Mouse (Mus musculus): Measurements from ENCODE around the gene Kdf1. TPM values are rescaled to one million over a fixed set of nuclear protein-coding genes. Genes with fewer than 3 reads are reported as not detected.

Kdf1 gene
- 6.9 and 7.7 TPM in 2 replicates for polyA plus RNA-seq (2012; rRNA removed)

GRCm38 (mm10) chr4:133518601-133519368, at the start of gene Kdf1:
Kdf1 (plus strand) TSS chr4:133518963.
- Histone ChIP-seq H3K27ac (ENCODE audit: control insufficient read depth, insufficient read depth, low read length) (no peak within 1 kb of the TSS), H3K36me3 (ENCODE audit: control insufficient read depth, insufficient read depth, low read length) (no peaks in the 10 kb centered on the region), H3K4me3 (ENCODE audit: control insufficient read depth, insufficient read depth, low read length) (peak within 1 kb of the TSS; percentile 14), H3K27me3 (ENCODE audit: control insufficient read depth, insufficient read depth, low read length) (peaks cover 10% of the 10 kb centered on the region), H3K4me1 (replicated peaks; ENCODE audit: control insufficient read depth, insufficient read depth, low read length) (no peaks in the 10 kb centered on the region; the same call in 1 of the 2 replicates)
- TF ChIP-seq CTCF (IDR thresholded peaks at IDR 0.05; ENCODE audit: borderline replicate concordance, control insufficient read depth, extremely low read depth, insufficient read depth, low read length, poor library complexity), result no peak
- TF ChIP-seq POLR2A (IDR thresholded peaks at IDR 0.05; ENCODE audit: control insufficient read depth, extremely low read depth, insufficient read depth, low read length, poor library complexity), result no peak
- no peak for DNase-seq
- 11% methylated on average over 68 of the region's 69 CpGs for WGBS

DNA sequence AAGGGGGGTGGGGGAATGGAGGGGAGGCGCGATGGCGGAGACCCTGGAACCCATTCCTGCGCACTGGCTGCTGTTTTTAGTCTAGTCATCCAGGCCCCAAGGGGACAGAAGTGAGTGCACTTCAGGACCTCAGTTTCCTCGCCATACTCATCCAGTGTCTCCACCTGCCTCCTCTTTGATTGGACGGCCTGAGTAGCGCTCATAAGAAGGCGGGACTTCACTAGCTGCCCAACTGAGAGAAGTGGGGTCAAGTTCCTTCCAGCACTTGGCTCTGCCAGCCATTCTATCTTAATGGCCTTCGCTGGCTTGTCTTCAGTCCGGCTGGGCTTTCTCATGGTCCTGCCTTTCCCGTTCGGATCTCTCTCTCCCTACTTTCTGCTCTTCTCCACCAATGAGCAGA, 49.6 kb upstream of the Kdf1 start:
- DNase-seq, result no peak
- no peak overlapping the region for H3K4me3 ChIP-seq (ENCODE audit: control insufficient read depth, insufficient read depth, low read length)

DNA sequence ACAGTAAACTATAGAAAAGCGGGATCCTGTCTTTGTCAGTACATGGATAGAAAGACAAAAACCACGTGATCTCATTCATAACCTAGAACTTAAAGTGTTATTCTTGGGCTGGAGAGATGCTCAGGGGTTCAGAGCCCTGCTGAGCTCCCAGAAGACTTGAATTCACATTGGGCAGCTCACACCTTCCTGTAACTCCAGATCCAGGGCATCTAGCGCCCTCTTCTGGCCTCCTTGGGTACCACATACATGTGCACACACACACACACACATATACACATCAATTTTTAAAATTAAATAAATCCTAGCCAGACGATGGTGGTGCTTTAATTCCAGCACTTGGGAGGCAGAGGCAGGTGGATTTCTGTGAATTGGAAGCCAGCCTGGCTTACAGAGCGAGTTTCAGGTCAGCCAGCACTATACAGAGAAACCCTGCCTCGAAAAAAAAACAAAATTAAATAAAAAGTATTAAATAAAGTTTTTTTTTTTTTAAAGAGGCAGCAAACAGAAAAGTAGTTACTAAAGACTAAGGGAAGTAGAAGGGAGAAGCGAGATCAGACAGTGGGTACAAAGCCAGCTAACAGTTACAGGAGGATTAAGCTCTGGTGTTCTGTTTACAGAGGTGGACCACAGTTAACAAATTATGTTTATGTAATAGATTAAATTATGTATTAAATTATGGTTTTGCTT, 47.5 kb upstream of the Kdf1 start:
- H3K36me3 ChIP-seq (ENCODE audit: control insufficient read depth, insufficient read depth, low read length), result no peaks in the 10 kb centered on the region
- H3K4me1 ChIP-seq (replicated peaks; ENCODE audit: control insufficient read depth, insufficient read depth, low read length), result peaks cover 4% of the 10 kb centered on the region; the same call in 1 of the 2 replicates
- WGBS, result 86% methylated on average over 7 of the region's 7 CpGs
- TF ChIP-seq POLR2A (IDR thresholded peaks at IDR 0.05; ENCODE audit: control insufficient read depth, extremely low read depth, insufficient read depth, low read length, poor library complexity), result no peak
- TF ChIP-seq CTCF (IDR thresholded peaks at IDR 0.05; ENCODE audit: borderline replicate concordance, control insufficient read depth, extremely low read depth, insufficient read depth, low read length, poor library complexity), result no peak
- H3K27ac ChIP-seq (ENCODE audit: control insufficient read depth, insufficient read depth, low read length), result no peak overlapping the region
- DNase-seq, result no peak
- no peaks in the 10 kb centered on the region; the same call in 1 of the 2 replicates for H3K27me3 ChIP-seq (ENCODE audit: control insufficient read depth, insufficient read depth, low read length)
- H3K4me3 ChIP-seq (ENCODE audit: control insufficient read depth, insufficient read depth, low read length), result no peak overlapping the region

More for the DNA sequence above, 49.6 kb upstream of the Kdf1 start:
- 63% methylated on average over 12 of the region's 12 CpGs for WGBS
- TF ChIP-seq CTCF (IDR thresholded peaks at IDR 0.05; ENCODE audit: borderline replicate concordance, control insufficient read depth, extremely low read depth, insufficient read depth, low read length, poor library complexity), result no peak
- no peak for TF ChIP-seq POLR2A (IDR thresholded peaks at IDR 0.05; ENCODE audit: control insufficient read depth, extremely low read depth, insufficient read depth, low read length, poor library complexity)
- Histone ChIP-seq H3K4me1 (replicated peaks; ENCODE audit: control insufficient read depth, insufficient read depth, low read length) (peaks cover 4% of the 10 kb centered on the region; the same call in 1 of the 2 replicates), H3K27me3 (ENCODE audit: control insufficient read depth, insufficient read depth, low read length) (no peaks in the 10 kb centered on the region; the same call in 1 of the 2 replicates), H3K27ac (ENCODE audit: control insufficient read depth, insufficient read depth, low read length) (no peak overlapping the region), H3K36me3 (ENCODE audit: control insufficient read depth, insufficient read depth, low read length) (no peaks in the 10 kb centered on the region)

DNA sequence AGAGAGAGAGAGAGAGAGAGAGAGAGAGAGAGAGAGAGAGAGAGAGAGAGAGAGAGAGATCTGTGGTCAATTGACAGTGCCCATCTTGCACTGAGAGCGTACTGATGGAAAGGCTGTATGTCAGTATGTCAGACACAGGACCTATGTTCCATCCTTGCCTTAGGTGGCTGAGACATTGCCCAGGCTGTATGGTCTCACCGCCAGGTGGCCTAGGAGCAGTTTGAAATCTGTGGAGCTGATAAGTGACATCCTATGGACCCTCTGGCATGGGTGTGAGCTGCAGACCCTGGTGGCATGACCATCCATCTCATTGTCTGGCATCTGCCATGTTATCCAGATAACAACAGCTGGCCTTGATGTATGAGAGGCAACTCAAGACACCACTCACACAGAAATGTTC, 44.9 kb upstream of the Kdf1 start:
- Histone ChIP-seq H3K4me3 (ENCODE audit: control insufficient read depth, insufficient read depth, low read length) (no peak overlapping the region), H3K4me1 (replicated peaks; ENCODE audit: control insufficient read depth, insufficient read depth, low read length) (no peaks in the 10 kb centered on the region), H3K27me3 (ENCODE audit: control insufficient read depth, insufficient read depth, low read length) (no peaks in the 10 kb centered on the region; the same call in 1 of the 2 replicates), H3K36me3 (ENCODE audit: control insufficient read depth, insufficient read depth, low read length) (no peaks in the 10 kb centered on the region), H3K27ac (ENCODE audit: control insufficient read depth, insufficient read depth, low read length) (no peak overlapping the region)
- 79% methylated on average over 2 of the region's 2 CpGs for WGBS
- TF ChIP-seq POLR2A (IDR thresholded peaks at IDR 0.05; ENCODE audit: control insufficient read depth, extremely low read depth, insufficient read depth, low read length, poor library complexity) (no peak), CTCF (IDR thresholded peaks at IDR 0.05; ENCODE audit: borderline replicate concordance, control insufficient read depth, extremely low read depth, insufficient read depth, low read length, poor library complexity) (no peak)
- DNase-seq, result no peak

- Histone ChIP-seq H3K27ac (ENCODE audit: control insufficient read depth, insufficient read depth, low read length) (no peak within 1 kb of the TSS), H3K27me3 (ENCODE audit: control insufficient read depth, insufficient read depth, low read length) (peaks cover 13% of the 10 kb centered on the region; the same call in 1 of the 2 replicates), H3K4me1 (replicated peaks; ENCODE audit: control insufficient read depth, insufficient read depth, low read length) (peaks cover 11% of the 10 kb centered on the region), H3K36me3 (ENCODE audit: control insufficient read depth, insufficient read depth, low read length) (no peaks in the 10 kb centered on the region), H3K4me3 (ENCODE audit: control insufficient read depth, insufficient read depth, low read length) (peak within 1 kb of the TSS; percentile 35)
- peak; percentile 93 for DNase-seq
- TF ChIP-seq POLR2A (IDR thresholded peaks at IDR 0.05; ENCODE audit: control insufficient read depth, extremely low read depth, insufficient read depth, low read length, poor library complexity) (no peak), CTCF (IDR thresholded peaks at IDR 0.05; ENCODE audit: borderline replicate concordance, control insufficient read depth, extremely low read depth, insufficient read depth, low read length, poor library complexity) (peak; percentile 89; the same call in 1 of the 2 replicates)
- 8% methylated on average over 29 of the region's 29 CpGs for whole genome bisulfite sequencing
Measured at GRCm38 (mm10) chr4:133479458-133480184, 39.1 kb upstream of the Kdf1 start, which contains the start of gene Tent5b. Tent5b (plus strand) TSS chr4:133480132.

- WGBS, result 5% methylated on average over 34 of the region's 34 CpGs
- peak overlapping the region; percentile 35 for H3K4me3 ChIP-seq (ENCODE audit: control insufficient read depth, insufficient read depth, low read length)
- H3K36me3 ChIP-seq (ENCODE audit: control insufficient read depth, insufficient read depth, low read length), result no peaks in the 10 kb centered on the region
- DNase-seq, result no peak
- H3K4me1 ChIP-seq (replicated peaks; ENCODE audit: control insufficient read depth, insufficient read depth, low read length), result peaks cover 11% of the 10 kb centered on the region
- H3K27me3 ChIP-seq (ENCODE audit: control insufficient read depth, insufficient read depth, low read length), result peaks cover 13% of the 10 kb centered on the region; the same call in 1 of the 2 replicates
- TF ChIP-seq POLR2A (IDR thresholded peaks at IDR 0.05; ENCODE audit: control insufficient read depth, extremely low read depth, insufficient read depth, low read length, poor library complexity) (no peak), CTCF (IDR thresholded peaks at IDR 0.05; ENCODE audit: borderline replicate concordance, control insufficient read depth, extremely low read depth, insufficient read depth, low read length, poor library complexity) (no peak)
- H3K27ac ChIP-seq (ENCODE audit: control insufficient read depth, insufficient read depth, low read length), result no peak overlapping the region
Measured at GRCm38 (mm10) chr4:133480185-133480537, 38.6 kb upstream of the Kdf1 start.
